Mouse (Mus musculus) T-cell, adult 2 months (primary cell): ENCODE results near the gene Frg2f1.
A peak's percentile ranks its signal among the peaks of the same experiment; 100 is the strongest.
"Not testable (repeated sequence)": the region's sequence is repeated elsewhere in the genome, so short reads cannot be mapped to it uniquely, and the experiment has no call there.

Experiments used
- DNase-seq: peaks from one replicate; pipeline ENCODE4 v3.0.0; 2022; ENCODE audit warnings: low spot score

Frg2f1 gene

DNA sequence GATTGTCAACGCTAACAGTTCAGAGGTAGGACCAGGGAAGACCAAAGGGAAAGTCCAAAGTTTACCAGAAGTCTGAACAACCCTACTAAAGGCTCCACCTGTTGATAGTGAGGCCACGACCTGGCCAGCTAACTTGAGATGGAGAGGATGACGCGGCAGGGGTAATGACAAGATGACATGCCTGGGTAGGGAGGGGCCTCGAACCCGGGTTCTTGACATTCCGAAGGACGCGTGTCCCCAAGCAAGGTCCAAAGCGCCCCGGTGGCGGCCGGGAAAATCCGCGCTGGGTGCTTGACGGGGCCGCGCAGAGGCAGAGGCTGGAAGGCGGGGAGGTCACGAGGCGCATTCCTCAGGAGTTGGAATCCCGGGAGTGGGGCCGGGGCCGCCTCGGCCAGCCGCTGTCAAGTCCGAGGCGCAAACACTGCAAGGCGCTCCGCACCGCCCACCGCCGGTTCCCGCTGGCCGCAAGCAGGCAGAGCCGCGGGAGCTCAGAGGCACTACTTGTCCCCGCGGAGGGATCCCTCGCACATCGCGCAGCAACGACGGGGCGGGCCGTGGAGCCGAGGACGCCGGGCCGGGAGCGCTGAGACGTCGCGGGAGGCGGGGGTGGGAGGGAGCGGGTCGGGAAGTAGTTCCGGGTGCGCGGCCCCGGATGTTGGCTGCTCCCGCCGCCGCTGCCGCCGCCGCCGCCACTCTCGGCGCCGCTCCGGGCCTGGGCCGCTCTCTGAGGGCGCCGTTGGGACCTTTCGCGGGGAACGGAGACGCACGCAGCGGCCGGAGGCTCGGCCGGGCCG, at the start of gene Frg2f1:
Gene Frg2f1 (minus strand): TSS at position 499 of the 794 bp plus-strand sequence.
- peak; percentile 89 for DNase-seq

DNA sequence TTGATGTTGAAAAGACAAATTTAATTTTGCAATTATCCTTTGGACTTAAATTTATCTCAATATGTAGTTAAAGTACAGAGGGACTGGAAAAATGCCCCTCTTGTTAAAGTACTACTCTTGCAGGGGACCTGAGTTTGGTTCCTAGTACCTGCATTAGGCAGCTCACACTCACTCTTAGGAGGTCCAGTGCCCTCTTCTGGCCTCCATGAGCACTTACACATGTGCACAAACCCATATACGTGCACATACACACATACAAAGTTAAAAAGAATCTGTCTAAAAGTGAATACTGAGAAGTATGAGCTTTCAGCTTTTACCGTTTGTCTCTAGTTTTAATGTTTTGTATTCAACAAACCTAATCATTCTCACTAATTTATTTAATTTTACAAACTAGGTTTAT, 48.7 kb upstream of the Frg2f1 start:
- no peak for DNase-seq

DNA sequence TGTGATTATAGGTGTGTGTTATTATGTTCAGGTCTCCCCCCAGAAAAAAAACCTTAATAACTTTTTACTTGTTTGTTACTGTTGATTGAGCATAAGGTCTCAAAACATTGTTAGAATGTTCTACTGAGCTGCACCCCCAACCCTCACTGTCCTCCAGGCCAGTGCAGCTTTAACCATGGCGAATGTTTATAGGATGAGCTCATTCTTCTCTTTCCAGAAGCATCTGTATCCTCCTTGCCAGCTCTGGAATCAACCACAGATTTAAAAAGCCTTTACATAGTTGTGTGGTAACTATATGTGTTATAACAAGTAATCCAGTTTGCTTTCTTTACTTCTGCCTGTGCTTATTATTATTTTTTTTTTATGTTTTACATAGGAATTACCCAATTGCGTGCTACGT, 36.1 kb upstream of the Frg2f1 start:
- no peak for DNase-seq

DNA sequence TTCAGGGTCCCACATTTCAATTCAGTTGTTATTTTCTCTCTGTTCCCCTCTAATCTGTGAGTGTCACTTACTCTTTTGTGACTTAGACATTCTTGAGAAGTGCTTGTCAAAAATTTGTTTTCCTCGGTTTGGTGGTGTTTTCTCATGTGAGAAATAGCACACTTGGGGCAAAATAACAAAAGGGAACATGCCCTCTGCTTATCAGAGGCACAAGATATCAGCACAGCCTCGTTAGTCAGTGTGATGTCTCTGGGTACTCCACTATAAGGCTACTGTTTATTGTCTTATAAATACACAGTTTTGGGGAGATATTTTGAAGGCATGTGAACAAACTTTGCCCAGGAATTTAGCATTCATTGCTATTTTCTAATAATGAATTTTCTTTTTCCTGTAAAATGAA, 35.2 kb upstream of the Frg2f1 start:
- no peak for DNase-seq

DNA sequence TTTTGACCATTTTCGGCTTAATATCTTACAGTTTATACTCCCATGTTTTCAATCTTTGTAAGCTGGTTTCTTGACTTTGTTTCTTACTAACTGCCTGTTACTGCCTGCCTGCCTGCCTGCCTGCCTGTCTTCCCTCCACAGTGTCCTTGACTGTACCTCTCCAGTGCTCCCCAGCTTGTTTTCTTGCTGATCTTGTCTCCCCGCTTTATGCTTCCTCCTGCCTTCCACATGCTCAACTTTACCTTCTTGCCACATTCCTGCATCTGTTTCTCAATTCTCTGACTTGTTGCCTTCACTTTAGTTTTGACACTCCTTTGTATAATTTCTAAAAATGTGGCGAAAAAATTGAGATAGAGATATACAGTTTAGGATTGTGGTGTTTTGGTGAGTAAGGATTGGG, 33.4 kb upstream of the Frg2f1 start:
- DNase-seq: no peak

DNA sequence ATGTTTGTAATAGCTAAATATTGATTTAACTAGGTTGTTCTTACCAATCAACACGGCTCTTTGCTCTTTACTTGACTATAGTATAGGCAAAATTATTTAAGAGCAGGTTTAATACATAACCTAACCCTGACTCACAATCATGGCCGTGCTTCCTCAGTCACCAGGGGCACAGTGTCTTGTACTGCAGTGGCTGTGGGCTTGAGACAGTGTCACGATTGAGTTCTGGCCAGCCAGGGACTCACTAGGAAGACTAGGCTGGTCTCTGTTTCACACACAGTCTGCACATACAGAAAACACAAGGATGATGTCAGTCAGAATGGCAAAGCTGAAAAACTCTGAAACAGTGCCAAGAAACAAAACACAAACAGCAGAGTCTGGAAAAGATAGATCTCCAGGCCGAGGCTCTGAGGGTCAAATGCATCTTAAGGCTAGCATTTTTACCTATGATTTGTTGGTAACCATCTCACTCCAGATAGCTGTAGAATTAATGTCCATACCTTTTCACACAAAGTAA, 27.1 kb upstream of the Frg2f1 start:
- no peak for DNase-seq

DNA sequence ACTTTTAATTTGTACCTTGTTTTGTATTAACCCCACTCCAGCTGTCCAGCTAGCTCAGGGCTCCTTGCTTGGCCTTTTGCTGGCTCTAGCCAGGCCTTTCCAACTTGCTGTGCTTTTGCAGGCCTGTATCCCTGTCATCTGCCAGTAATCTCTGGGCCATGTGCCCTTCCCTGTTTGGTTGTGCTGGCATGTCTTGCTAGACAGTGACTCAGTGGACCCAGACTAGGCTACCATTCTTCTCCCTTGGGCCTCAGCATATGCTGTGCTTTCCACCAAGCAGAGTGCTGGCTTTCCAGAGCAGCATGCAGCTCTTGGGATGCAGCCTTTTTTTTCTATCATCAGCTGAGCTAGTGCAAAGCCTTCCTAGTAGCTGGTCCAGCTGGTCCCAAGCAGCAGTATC, 23.8 kb upstream of the Frg2f1 start:
- DNase-seq: no peak

DNA sequence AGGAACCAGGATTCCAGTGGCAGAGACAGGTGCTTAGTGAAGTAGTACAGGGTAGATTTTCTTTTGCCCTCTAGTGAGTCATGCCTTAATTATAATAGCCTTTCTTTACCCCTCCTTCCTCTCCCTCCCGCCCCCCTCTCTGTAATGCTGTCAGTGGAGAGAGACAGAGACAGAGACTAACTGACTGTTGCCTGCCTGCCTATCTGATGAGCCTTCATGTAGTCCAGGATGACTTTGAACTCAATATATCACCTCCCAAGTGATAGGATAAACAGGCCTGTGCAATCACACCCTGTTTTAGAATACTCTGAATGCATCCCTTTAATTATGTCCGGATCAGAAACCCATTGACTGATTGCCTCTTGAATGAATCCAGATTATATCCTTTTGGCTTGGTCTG, 16.1 kb upstream of the Frg2f1 start:
- DNase-seq: no peak

DNA sequence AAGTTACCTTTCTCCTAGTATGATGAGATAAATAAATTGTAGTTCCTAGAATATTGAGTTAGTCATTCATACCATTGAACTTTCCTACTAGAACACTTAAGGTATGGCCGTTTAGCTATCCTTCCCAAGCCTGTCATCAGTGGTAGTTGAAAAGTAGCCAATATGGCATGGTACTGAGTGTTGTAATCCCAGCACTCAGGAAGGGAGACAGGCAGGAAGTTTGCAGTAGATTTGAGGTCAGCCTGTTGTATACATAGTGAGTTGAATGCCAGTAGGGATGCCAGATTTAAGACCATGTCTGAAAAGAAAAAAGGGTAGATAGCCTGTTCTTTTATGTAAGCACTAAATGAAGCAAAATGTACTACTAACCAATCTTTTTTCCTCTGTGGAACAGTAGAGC, 11.5 kb upstream of the Frg2f1 start:
- no peak for DNase-seq

DNA sequence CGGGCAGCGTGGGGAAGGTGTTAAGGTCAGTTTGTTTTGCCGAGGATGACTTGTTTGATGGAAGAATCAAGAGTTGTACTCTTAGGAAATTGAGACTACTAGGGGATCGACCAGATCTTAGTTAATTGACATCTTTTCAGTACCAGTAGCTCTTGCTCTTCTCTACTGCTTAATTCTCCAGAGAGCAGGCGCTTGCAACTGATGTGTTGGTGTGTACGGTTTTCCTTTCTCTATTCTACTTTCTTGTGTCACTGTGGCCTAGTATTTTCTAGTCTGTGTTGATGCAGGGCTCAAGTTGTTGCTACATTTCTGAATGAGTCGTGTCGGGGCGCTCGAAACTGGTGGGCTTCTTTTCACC, 1.2 kb upstream of the Frg2f1 start:
- DNase-seq: no peak

DNA sequence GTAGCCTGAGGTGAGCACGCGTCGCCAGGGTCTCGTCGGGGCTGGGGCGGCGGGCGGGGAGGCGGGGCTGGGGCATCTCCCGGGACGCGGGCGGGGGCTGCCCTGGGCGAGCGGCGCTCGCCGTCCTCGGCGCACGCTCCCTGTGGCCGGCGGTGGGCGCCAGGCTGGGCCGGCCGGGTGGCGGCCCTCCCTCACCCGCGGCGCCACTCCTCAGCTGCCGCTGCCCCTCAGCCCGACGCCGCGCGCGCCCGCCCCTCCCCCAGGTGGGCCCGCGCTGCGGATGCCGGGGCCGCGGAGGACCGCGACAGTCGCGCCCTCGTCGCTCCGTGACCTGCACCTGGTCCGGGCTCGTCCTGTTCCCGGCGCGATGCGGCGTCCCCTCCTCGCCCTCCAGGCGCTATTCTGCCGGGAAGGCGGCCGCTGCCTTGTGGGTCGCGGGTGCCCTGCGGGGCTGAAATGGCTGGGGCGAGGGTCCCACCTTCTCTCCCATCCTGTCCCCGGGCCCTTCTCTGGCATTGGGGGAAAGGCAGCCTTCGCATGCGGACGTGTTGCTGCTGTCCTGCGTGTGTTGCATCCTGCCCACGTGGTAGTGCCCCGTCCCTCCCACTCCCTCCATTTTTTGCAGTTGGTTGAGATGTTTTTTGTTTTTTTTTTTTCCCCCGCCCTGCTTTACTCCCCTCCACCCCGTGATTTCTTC, 655 bp upstream of the Frg2f1 start:
- peak; percentile 70 for DNase-seq

DNA sequence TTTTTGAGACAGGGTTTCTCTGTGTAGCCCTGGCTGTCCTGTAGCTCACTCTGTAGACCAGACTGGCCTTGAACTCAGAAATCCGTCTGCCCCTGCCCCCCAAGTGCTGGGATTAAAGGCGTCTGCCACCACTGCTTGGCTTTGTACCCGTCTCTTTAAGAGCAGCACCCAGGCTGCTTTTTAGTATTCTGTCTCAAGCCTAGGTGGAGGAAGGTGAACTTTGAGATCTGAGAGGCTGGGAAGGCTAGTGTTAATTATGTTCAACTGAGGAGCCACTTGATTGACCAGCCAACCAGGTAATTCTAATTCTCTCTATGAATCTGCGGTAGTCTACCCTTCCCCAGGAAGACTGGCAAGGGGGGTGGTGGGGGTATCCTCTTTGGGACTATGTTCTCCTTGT, 1.9 kb downstream of the Frg2f1 start:
- no peak for DNase-seq

DNA sequence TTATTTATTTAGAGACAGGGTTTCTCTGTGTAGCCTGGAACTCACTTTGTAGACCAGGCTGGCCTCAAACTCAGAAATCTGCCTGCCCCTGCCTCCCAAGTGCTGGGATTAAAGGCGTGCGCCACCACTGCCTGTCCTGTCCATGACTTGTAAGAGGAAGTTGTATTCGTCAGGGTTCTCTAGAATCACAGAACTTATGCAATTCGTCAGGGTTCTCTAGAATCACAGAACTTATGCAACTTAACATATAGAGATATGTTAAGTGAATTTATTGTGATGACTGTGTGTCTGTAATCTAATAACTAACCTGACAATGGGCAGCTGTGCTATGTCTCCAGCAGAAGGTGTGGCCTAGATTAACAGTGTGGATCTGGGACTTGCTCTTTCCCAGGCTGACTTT, 2.7 kb downstream of the Frg2f1 start, which contains the start of gene Foxj3:
Gene Foxj3 (plus strand): TSS at position 390 of the 400 bp plus-strand sequence.
- not testable (repeated sequence) for DNase-seq

DNA sequence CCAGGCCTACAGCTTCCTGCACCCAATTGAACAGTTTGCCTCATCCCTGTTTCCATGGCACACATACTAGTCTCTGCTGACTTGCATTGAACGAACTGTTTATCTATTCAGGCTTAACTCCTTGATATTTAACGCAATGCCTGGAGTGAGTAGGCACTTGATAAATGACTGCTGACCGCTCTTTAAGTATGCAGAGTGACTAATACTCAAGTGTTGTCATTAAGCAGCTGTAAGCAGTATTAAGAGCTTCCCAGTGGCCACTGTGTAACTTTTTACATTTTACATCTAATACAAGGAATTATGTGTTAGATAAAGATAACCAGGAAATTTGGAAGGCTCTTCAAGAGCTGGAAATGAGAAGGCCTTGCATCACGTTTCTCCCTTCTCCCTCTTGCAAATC, 4.2 kb downstream of the Frg2f1 start:
- no peak for DNase-seq

DNA sequence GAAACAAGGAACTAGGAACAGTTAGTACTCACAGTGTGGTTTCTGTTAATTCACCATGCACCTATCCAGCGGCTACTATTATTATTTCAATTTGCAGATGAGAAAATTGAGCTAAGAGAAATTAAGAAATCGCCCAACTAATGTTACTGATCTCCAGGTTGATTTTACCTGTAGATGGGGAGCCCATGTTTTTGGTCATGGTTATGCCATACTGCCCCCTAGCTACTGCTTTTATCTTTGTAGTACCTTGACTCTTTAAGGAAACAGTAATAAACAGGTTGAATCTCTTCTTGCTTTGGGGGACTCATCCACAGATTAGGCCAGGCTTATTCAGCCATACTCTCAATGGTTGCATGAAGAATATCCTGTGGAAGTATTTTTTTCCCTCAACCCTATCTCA, 7.5 kb downstream of the Frg2f1 start:
- DNase-seq: no peak

DNA sequence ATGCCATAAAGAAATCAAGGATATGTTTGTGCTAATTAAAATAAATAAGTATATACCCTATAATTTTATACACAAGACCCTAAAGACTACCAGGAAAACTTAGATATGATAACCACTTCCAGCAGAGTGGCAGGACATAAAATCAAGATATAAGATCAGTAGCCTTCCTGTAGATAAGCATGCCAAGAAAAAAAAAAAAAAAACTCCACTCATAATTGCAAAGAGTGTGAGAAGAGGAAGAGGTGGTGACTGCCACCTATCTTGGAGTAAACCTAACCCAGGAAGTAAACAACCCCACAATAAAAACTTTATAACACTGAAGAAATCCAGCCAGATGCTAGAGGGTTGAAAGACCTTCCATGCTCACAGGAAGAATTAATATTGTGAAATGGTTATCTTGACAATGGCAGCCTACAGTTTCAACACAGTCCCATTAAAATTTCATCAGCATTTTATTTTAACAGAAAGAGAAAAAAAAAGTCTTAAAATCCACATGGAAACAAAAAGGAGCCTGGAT, 12.9 kb downstream of the Frg2f1 start:
- DNase-seq: no peak

DNA sequence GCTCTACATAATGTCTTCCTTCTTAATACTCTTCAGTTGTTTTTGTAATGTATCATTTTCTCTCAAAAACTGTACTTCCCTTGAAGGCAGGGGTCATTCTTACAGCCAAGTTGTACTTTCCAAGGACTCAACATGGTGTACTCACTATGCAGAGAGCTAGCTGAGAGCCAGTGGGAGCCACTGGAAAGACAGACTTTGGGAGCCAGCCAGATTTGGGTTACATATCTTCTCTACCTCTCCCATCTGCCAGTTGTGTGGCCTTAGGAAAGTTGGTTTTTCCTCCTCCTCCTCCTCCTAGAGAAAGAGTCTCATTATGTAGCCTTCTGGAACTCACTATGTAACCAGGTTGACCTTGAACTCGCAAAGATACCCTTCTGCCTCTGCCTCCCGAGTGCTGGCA, 14.9 kb downstream of the Frg2f1 start:
- no peak for DNase-seq

DNA sequence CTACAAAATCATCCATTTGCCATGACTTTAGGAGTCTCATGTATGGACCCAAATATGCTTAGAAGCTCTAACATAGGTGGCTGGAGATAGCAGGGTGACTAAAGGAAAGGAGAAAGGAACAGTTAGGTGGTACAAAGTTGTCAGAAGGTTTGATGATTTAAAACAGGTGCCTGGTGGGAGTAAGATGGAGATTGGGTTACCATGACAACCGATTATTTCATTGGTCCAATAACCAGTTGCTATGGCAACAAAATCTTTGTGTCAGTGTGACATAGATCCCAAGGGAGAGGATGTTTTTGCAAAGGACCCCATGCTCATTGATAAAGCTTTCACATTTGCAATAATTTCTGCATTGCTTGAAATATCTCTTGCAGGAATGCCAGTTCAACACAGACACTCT, 15.3 kb downstream of the Frg2f1 start:
- no peak for DNase-seq

DNA sequence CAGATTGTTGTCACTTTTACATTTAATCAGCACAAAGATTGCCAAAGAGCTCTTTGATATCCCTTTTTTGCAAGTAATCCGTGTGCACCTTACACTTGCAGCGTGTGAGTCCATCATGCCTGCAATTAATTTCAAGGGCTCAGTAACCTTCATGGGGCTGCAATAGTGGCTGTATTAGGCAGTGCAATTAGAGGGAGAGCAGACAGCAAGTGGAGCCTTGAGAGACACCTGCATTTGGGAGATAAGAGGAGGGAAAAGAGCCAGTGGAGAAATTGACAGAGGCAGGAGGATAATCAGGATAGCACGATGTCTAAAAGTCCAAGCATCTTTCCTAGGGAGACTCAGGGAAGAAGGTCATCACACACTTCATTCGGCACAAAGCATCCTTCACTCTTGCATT, 15.8 kb downstream of the Frg2f1 start:
- DNase-seq: no peak

DNA sequence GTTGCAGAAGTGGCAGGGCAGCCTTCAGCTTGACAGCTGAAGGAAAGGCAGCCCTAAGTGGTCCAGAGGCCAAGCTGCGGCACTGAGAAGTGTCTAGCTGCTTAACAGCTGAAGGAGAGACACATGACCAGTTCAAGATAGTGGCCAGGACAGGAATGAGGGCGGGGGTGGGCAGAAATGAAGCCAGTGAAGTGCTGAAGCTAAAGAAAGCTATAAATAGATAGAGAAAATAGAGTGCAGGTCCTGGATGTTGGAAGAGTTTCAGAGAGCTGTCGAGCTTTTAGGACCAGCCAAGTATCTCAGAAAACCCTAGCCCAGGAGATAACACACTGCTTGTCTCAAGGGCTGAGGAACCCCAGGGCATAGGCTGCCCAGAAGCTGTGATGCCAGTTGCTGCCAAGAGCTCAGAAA, 26.6 kb downstream of the Frg2f1 start:
- DNase-seq: no peak

DNA sequence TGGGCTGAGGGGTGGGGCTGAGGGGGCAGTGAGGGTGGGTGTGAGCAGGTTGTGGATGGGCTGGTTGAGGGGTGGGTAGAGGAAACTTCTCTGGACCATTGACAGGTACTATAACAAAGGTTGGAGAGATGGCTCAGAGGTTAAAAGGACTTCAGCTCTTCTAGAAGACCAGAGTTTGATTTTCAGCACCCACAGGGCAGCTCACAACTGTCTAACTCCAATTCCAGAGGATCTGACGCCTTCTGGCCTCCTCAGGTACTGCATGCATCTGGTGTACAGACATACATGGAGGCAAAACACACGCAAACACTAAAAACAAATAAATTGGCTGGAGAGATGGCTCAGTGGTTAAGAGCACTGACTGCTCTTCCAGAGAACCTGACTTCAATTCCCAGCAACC, 27.7 kb downstream of the Frg2f1 start:
- DNase-seq: no peak

DNA sequence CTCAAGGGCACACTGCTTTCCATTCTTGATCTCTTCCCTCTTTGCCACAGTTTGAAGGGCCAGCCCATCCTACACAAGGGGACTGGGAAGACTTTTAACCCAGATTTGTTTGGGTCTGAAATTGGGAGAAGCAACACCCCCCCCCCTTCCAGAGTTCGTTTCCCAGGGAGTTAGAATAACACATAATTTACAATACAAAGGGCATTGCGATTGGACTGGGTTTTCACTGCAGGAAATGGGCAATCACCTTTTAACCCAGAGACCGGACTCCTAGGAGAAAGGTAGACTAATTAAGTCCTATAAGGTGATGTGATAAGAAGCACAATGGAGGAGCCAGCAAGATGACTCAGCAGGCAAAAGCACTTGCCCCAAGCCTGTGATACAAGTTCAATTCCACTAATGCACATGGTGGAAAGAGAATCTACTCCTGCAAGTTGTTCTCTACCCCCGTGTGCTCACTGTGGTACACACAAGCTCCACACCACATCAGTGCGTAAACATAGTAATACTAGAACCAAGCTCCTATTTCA, 40.9 kb downstream of the Frg2f1 start:
- no peak for DNase-seq

DNA sequence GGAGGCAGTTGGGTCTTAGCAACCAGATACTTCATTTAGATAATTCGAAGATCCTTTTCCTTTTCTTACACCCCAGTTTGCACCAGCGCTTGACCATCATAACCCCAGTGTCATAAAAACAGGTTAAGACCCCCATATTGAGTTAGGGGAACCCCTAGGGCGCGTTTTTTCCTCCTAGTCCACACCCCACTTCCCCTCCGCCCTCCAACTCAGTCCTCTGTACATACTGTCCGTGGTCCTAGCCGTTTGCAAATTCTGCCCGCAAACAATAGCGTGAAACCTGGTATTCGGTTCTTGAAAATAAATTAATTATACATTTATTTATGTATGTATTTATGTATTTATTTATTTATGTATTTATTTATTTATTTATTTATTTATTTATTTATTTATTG, 46.4 kb downstream of the Frg2f1 start:
- DNase-seq: no peak
